Mouse (Mus musculus): ENCODE measurements around the gene Csad. TPM values are rescaled to one million over a fixed set of nuclear protein-coding genes. Genes with fewer than 3 reads are reported as not detected.
A peak's percentile ranks its signal among the peaks of the same experiment; 100 is the strongest.

The Csad gene
- polyA plus RNA-seq, 1 experiment = 181 TPM

DNA sequence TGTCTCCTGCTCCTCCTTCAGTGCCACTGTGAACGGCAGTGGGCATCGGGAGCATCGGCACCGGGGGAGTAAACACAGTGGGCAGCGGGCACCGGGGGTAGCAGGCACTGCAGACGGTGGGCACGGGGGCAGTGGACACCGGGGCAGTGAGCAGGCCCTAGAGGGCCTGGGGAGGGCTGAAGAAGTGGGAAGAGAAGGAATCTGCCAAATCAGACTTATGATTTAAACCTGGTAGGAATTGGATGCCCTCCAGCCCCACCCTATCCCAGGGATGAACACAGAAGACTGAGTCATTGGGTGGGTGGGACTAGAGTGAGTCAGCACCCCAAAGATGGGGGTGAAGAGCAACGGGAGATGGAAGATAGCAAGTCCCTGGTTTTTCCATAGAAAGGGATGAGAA is 59.2 kb downstream of the Csad start:
- Histone ChIP-seq H3K4me3 (ENCODE audit: insufficient read depth, low read depth, low read length) (peak overlapping the region; percentile 29), H3K4me1 (ENCODE audit: control insufficient read depth, insufficient read depth, insufficient read length, low read length) (no peaks in the 10 kb centered on the region), H3K27ac (replicated peaks; ENCODE audit: low read depth, low read length) (no peak overlapping the region)

DNA sequence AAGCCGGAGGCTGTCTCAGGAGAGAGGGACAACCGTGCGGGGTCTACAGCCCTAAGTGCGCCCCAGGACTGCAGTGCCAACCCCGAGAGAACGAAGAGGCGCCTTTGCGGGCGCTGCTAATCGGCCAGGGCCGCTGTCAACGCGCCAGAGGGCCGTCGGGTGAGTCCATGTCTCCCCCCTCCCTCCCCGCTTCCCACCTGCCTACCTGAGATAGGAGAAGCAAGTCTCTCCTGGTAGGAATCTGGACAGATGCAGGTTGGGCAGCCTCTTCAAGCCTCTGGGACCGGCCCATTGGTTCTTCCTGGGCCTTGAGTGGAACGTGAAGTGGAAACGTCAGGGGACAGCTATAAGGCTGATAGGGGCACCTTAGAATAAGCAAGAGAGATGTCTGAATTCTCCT is 59.8 kb downstream of the Csad start:
- Histone ChIP-seq H3K4me1 (ENCODE audit: control insufficient read depth, insufficient read depth, insufficient read length, low read length) (no peaks in the 10 kb centered on the region), H3K27ac (replicated peaks; ENCODE audit: low read depth, low read length) (no peak overlapping the region), H3K4me3 (ENCODE audit: insufficient read depth, low read depth, low read length) (peak overlapping the region; percentile 29; the same call in 1 of the 2 replicates)

GRCm38 (mm10) chr15:102144274-102144711 is 60.2 kb downstream of the Csad start, which contains the start of gene Igfbp6:
Gene Igfbp6 (plus strand): TSS chr15:102144362.
- no peak within 1 kb of the TSS for H3K27ac ChIP-seq (replicated peaks; ENCODE audit: low read depth, low read length)
- H3K4me3 ChIP-seq (ENCODE audit: insufficient read depth, low read depth, low read length) = peak within 1 kb of the TSS; percentile 29
- H3K4me1 ChIP-seq (ENCODE audit: control insufficient read depth, insufficient read depth, insufficient read length, low read length) = no peaks in the 10 kb centered on the region

DNA sequence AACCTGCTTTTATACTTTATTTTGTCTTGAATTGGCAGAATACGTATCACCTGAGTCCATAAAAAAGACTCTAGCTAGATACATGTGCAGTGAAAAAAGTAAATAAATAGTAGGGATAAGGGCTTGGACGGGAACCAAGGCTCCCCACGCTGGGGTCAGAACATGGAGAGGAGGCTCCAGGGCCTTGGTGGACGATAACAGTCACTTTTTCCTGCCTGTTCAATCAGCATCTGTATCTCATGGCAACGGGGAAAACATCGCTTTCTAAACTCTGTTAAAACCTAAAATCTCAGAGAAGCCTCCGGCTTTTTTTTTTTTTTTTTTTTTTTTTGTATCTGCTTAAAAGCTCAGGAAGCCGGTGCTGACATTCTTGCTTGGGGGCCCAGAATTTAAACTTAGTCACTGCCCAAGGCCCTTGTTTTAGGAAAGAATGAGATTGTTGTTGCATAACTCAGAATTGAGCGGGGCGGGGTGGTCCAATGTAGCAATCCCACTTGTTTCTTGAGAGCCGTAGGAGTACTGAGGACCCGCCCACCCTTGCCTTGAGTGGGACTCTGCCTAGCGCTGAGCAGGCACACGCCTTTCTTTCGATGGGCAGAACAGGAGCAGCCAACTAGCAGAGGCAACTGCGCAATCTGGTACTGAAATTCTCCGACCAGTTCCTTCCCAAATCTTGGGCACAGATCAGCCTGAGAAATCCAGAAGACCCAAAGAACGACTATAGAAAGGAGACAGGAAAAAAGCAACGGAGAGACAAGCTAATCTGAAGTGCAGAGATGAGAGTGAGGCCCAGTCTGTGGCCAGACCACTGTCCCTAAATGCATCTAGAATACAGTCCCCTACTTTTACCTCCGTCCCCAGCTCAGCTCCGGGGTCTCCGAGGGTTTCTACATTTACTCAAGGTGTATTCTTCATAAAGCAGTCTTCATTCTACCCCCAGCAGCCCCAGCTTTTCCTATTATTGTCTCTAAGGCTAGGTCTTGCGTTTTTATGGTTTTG is 61.3 kb downstream of the Csad start:
- Histone ChIP-seq H3K27ac (replicated peaks; ENCODE audit: low read depth, low read length) (no peak overlapping the region), H3K4me3 (ENCODE audit: insufficient read depth, low read depth, low read length) (no peak overlapping the region)

GRCm38 (mm10) chr15:102141120-102141519 is 63.4 kb downstream of the Csad start:
- H3K4me1 ChIP-seq (ENCODE audit: control insufficient read depth, insufficient read depth, insufficient read length, low read length) = no peaks in the 10 kb centered on the region
- H3K4me3 ChIP-seq (ENCODE audit: insufficient read depth, low read depth, low read length) = no peak overlapping the region
- no peak overlapping the region for H3K27ac ChIP-seq (replicated peaks; ENCODE audit: low read depth, low read length)

More for the DNA sequence above, 61.3 kb downstream of the Csad start:
- H3K4me1 ChIP-seq (ENCODE audit: control insufficient read depth, insufficient read depth, insufficient read length, low read length) = no peaks in the 10 kb centered on the region

GRCm38 (mm10) chr15:102136129-102136758 is 68.3 kb downstream of the Csad start, which contains the start of gene Spryd3:
Gene Spryd3 (minus strand): TSS chr15:102136234.
- peak within 1 kb of the TSS; percentile 96 for H3K4me3 ChIP-seq (ENCODE audit: insufficient read depth, low read depth, low read length)
- no peak within 1 kb of the TSS for H3K27ac ChIP-seq (replicated peaks; ENCODE audit: low read depth, low read length)
- peaks cover 5% of the 10 kb centered on the region for H3K4me1 ChIP-seq (ENCODE audit: control insufficient read depth, insufficient read depth, insufficient read length, low read length)

GRCm38 (mm10) chr15:102135522-102136128 is 68.9 kb downstream of the Csad start:
- Histone ChIP-seq H3K27ac (replicated peaks; ENCODE audit: low read depth, low read length) (no peak overlapping the region), H3K4me3 (ENCODE audit: insufficient read depth, low read depth, low read length) (peak overlapping the region; percentile 96), H3K4me1 (ENCODE audit: control insufficient read depth, insufficient read depth, insufficient read length, low read length) (peaks cover 5% of the 10 kb centered on the region)

- Histone ChIP-seq H3K4me1 (ENCODE audit: control insufficient read depth, insufficient read depth, insufficient read length, low read length) (peaks cover 5% of the 10 kb centered on the region), H3K4me3 (ENCODE audit: insufficient read depth, low read depth, low read length) (no peak overlapping the region), H3K27ac (replicated peaks; ENCODE audit: low read depth, low read length) (no peak overlapping the region)
Observed at GRCm38 (mm10) chr15:102134709-102135108, 69.8 kb downstream of the Csad start.

GRCm38 (mm10) chr15:102133314-102133713 is 71.2 kb downstream of the Csad start:
- no peak overlapping the region for H3K27ac ChIP-seq (replicated peaks; ENCODE audit: low read depth, low read length)
- no peak overlapping the region for H3K4me3 ChIP-seq (ENCODE audit: insufficient read depth, low read depth, low read length)
- peaks cover 5% of the 10 kb centered on the region for H3K4me1 ChIP-seq (ENCODE audit: control insufficient read depth, insufficient read depth, insufficient read length, low read length)

Other genes starting within 250 kb of the Csad start
- gene Krt8, start 200.2 kb downstream of the Csad start, polyA plus RNA-seq (2012; ENCODE audit: insufficient read depth, insufficient read length, missing spikeins) = not detected in 2 replicates
- not detected in 2 replicates for gene Krt18, start 176.5 kb downstream of the Csad start, polyA plus RNA-seq (2012; ENCODE audit: insufficient read depth, insufficient read length, missing spikeins)
- gene Eif4b, start 131.0 kb downstream of the Csad start, polyA plus RNA-seq (2012; ENCODE audit: insufficient read depth, insufficient read length, missing spikeins) = 47.9 and 93.9 TPM in 2 replicates
- 49.0 and 90.1 TPM in 2 replicates for gene Tns2, start 104.3 kb downstream of the Csad start, polyA plus RNA-seq (2012; ENCODE audit: insufficient read depth, insufficient read length, missing spikeins)
- gene Spryd3, start 68.5 kb downstream of the Csad start, polyA plus RNA-seq (2012; ENCODE audit: insufficient read depth, insufficient read length, missing spikeins) = 8.6 and 12.8 TPM in 2 replicates
- gene Igfbp6, start 60.4 kb downstream of the Csad start, polyA plus RNA-seq (2012; ENCODE audit: insufficient read depth, insufficient read length, missing spikeins) = 30.2 and 52.1 TPM in 2 replicates
- gene Soat2, start 54.2 kb downstream of the Csad start, polyA plus RNA-seq (2012; ENCODE audit: insufficient read depth, insufficient read length, missing spikeins) = not detected in 2 replicates
- gene Zfp740, start 1.5 kb downstream of the Csad start, polyA plus RNA-seq (2012; ENCODE audit: insufficient read depth, insufficient read length, missing spikeins) = 15.9 and 18.0 TPM in 2 replicates
- gene Itgb7, start 27.2 kb upstream of the Csad start, polyA plus RNA-seq (2012; ENCODE audit: insufficient read depth, insufficient read length, missing spikeins) = 2.0 and 4.6 TPM in 2 replicates
- gene Rarg, start 52.8 kb upstream of the Csad start, polyA plus RNA-seq (2012; ENCODE audit: insufficient read depth, insufficient read length, missing spikeins) = 10.3 and 12.1 TPM in 2 replicates
- gene Gm9918, start 65.8 kb upstream of the Csad start, polyA plus RNA-seq (2012; ENCODE audit: insufficient read depth, insufficient read length, missing spikeins) = not detected in 2 replicates
- 17.0 and 20.0 TPM in 2 replicates for gene Mfsd5, start 74.7 kb upstream of the Csad start, polyA plus RNA-seq (2012; ENCODE audit: insufficient read depth, insufficient read length, missing spikeins)
- 1.5 TPM in 1 of 2 replicates, not detected in the other for gene Espl1, start 91.5 kb upstream of the Csad start, polyA plus RNA-seq (2012; ENCODE audit: insufficient read depth, insufficient read length, missing spikeins)
- gene Pfdn5, start 121.4 kb upstream of the Csad start, polyA plus RNA-seq (2012; ENCODE audit: insufficient read depth, insufficient read length, missing spikeins) = 371 and 394 TPM in 2 replicates
- 29.4 and 35.9 TPM in 2 replicates for gene Myg1, start 127.0 kb upstream of the Csad start, polyA plus RNA-seq (2012; ENCODE audit: insufficient read depth, insufficient read length, missing spikeins)
- 13.2 and 20.7 TPM in 2 replicates for gene Aaas, start 146.0 kb upstream of the Csad start, polyA plus RNA-seq (2012; ENCODE audit: insufficient read depth, insufficient read length, missing spikeins)
- not detected in 2 replicates for gene Sp7, start 162.5 kb upstream of the Csad start, polyA plus RNA-seq (2012; ENCODE audit: insufficient read depth, insufficient read length, missing spikeins)
- 16.1 and 17.9 TPM in 2 replicates for gene Sp1, start 201.4 kb upstream of the Csad start, polyA plus RNA-seq (2012; ENCODE audit: insufficient read depth, insufficient read length, missing spikeins)
- gene Amhr2, start 240.6 kb upstream of the Csad start, polyA plus RNA-seq (2012; ENCODE audit: insufficient read depth, insufficient read length, missing spikeins) = 1.9 and 4.0 TPM in 2 replicates

Measured in brown adipose tissue, adult 24 weeks (tissue).